Mouse (Mus musculus) 416B (cell line): ENCODE results near the gene Smox.

ENCODE experiments used
- DNase-seq: peaks from one replicate; pipeline ENCODE4 v3.0.0; 2011; ENCODE audit warnings: low read depth

The Smox gene

GRCm38 (mm10) chr2:131485126-131485525 lies 6.2 kb upstream of the Smox start:
- no peak for DNase-seq

- DNase-seq: no peak
Observed at GRCm38 (mm10) chr2:131486046-131486445, 5.2 kb upstream of the Smox start.

GRCm38 (mm10) chr2:131487337-131487736 lies 4.0 kb upstream of the Smox start:
- no peak for DNase-seq

GRCm38 (mm10) chr2:131488261-131488660 lies 3.0 kb upstream of the Smox start:
- no peak for DNase-seq

DNA sequence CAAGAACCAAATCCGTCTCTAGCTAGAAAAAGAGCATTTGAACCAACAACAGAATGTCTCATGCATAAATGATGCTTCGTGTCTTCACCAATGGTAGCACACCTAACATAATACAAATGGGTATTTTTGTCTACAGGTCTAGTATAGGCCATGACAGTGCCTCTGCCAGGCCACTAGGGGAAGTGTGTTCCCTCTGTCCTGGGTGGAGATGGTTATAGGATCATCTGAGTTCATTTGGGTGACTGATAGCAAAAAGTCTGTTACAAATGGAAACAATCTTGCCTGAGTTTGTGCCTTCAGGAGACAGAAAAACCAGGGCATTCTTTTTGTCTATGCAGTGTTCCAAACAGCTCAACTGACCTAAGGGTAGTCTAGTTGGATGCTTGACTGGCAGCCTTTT lies 2.4 kb upstream of the Smox start:
- DNase-seq: peak; percentile 40

DNA sequence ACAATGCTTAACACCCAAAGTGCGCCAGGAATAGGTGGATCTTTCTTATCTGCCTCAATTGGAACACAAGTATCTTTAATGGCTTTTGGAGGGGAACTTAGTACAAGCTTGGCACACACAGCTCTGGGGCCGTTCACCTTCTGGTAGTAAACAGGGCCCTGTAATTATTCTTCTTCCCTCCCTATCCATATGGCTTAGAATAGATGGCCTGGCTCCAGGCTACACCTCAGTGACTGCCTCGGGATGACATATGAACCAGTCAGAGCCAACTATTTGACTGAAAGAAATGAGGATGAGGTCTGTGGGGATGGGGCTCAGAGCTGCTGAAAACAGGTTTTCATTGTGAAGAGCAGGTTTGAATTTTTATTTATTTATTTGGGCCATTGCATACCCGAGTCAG lies 1.7 kb upstream of the Smox start:
- no peak for DNase-seq

GRCm38 (mm10) chr2:131491707-131492595 lies 655 bp downstream of the Smox start:
- peak; percentile 68 for DNase-seq

DNA sequence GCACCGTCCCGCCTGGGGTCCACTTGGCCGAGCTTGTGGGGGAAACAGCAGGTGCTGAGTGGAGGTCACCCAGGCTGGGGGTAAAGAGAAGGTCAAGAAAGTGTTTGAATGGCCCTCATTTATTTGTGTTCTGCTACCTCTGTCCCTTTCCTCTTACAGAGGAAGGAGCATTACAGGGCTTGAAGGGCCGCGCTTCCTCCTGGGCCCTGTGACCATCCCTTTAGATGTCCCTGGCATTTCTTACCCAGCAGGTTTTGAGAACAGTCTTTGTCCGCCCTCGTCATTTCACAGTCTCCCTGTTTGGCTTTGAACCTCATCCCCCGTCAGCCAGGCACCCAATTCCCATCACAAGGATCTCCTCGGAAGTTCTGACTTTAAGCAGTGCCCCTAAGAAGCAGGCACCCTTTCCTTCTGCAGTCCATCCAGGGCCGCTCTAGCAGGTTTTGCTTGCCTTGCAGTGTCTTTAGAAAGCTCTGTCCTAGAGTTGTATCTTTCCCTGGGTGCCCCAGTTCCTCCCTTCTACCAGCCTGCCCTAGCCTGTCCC lies 1.4 kb downstream of the Smox start:
- no peak for DNase-seq

DNA sequence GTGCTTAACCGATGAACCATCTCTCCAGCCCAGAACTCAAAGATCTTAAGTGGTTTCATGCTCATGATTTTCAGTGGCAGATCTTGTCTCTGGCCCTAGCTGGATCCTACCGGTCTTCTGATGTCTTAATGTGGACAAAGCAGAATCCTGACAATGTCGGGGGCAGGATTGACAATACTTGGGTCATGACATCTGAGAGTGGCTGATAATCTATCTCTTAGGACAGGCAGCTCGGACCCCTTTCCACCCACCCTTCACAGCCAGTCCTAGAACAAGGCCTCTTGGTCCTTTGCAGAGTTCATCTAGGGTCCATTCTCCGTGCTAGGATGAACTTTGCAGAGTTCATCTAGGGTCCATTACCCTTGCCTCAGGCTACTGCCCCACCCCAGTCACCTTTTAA lies 2.1 kb downstream of the Smox start:
- DNase-seq: no peak

DNA sequence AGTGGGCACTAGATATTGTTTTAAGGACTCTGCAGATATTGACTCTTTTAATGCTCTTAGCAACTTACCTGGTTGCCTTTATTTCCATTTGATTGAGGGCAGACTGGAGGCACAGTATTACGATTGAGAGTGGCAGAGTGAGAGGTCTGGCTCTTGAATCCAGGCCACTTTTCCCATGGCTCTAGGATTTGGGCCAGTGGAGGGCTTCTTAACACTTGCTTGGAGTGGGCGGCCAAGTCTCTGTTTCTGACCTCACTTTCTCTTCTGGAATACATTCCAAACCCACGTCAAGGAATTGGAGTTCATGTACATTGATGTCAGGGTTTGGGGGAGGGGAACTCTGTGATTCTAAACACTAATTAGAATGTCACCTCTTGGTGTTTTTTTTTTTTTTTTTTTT lies 4.0 kb downstream of the Smox start:
- DNase-seq: no peak

DNA sequence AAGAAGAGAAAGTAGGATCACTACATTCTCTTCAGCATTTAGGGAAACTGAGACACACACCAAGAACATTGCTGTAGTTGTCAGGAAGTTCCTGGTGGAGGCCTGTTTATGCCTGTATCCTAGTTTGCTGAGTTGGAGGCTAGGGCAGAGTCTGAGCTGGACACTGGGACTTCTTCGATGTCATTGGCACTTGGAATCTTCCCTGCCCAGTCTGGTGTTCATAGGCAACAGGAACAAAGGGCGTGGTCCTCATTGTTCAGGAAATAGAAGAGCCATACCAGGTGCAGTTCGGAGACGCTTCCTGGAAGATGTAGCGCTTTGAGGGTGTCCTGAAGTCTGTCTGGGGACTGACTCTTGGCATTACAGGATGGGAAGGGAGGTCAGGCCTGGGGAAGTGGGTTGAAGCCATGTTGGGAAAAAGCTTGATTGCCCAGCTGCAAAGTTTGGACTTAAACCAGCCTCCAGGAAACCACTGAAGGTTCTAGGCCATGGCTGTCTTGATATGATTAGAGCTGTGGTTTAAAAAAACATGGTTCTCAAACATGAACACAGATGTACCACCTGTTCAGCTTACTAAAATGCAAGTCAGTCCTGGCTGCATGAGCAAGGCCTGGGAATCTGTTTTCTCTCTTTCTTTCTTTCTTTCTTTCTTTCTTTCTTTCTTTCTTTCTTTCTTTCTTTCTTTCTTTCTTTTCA lies 5.0 kb downstream of the Smox start:
- peak; percentile 94 for DNase-seq

DNA sequence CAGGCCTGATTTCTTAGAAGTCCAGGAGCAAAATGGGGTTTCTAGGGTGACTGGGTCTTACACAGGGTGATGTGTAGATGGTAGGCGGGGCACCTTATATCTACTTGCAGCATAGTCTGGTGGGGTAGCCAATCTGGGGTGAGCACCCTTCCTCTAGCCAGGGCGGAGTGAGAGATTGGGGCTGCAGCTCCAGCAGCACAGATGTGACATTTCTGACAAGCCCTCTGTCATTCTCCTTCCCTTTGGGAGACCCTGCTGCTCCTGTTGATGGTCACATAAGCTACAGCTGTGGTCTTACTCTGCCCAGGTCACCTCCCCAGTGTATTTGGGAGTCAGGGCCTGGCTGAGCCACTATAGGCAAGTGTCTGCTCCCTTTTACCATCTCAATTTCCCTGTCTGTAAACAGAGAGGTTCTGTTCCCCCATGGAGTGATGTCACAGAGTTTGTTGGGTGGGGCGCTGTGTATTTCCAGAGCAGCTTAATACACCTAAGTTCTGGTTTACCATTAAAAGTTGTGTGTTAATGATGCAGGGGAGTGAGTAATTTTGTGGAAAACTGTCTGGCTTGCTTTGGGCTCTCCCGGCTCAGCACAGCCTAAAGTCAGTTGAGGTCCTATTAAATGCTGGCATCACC lies 6.0 kb downstream of the Smox start:
- DNase-seq: no peak

DNA sequence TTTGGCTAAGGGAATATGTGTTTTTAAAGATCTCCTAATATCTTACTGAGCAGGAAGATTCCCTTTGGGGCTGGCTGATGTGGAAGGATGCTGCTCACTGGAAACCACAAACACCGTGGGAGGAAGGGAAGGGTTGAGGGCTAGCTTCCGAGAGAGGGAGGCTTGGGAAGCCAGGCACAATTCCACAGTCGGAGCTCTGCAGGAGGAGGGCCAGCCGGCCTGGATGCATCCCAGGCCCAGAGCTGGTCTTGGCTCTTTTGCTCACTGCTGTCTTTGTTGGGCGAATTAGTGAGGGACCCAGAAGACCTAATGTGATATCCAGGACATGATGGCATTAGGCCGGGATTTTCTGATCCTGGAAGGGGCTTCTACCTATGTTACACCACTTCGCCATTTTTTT lies 6.9 kb downstream of the Smox start:
- DNase-seq: no peak

GRCm38 (mm10) chr2:131499290-131499845 lies 8.1 kb downstream of the Smox start:
- no peak for DNase-seq

GRCm38 (mm10) chr2:131501886-131502285 lies 10.6 kb downstream of the Smox start:
- DNase-seq: no peak

GRCm38 (mm10) chr2:131502561-131502960 lies 11.3 kb downstream of the Smox start:
- DNase-seq: peak; percentile 43

GRCm38 (mm10) chr2:131505431-131505830 lies 14.1 kb downstream of the Smox start:
- no peak for DNase-seq

DNA sequence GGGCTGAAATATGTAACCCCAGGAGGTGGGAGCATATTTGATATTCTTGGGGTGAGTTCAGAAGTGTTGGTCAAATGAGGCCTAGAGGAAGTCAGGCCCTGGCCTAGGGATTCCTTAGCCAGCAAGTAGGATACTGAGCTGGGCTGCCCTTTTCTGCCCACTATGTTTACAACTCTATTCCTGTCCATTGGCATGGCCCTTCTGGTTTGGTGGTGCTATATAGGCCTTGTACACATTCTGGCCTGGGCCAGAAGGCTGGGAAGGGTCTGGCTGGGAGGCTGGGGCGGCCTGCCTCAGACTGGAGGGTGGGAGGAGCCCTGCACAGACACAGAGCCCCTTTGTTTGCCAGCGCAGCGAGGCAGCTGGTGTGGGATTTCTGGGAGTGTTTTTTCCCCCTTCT lies 15.1 kb downstream of the Smox start:
- DNase-seq: no peak

DNA sequence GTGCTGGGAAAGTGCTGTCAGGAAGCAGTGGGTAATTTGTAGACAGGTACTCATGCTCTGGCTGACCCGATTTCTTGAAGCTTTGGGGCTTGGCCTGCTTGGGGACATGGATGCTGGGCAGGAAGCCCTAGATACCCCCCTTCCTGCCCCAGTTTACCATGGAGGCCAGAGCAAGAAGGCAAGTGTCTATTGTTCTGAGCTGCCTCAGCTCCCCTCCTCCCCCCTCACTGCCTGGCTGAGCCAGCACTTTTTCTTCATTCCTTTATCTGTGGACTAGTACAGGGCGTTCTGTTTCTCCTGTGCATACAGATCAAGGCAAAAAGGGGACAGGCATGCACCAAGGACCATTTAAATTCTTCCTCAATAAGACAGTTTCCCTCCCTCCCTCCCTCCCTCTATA lies 17.2 kb downstream of the Smox start:
- DNase-seq: no peak

DNA sequence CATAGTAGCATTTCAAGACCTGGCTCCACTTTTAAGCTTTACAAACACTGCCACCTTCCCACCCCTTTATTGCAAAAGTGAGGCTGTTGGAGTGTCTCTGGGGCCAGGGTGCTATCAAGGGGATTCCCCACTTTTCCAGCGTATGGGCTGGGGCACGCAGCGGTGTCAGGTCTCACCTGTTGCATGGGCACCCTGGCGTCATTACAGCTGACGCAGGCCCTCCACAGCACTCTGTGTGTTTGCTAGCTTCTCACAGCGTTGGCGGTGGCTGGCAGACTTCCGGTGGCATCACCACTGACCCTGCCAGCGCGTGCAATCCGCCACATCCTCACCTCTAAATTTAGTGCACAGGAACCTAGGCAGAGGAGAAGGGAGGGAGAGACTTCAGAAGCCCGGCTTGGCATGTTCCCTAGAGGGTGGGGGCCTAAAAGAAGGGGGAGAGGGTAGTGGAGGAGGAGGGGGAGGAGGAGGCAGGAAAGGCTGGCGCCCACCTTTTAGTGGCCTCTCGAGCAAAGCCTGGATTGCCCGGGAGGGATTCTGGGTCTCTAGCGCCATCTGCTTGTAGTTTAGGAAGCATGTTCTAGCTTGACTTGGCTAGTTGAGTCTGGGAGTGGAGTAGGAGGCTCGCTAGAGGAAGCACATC lies 18.5 kb downstream of the Smox start:
- DNase-seq: peak; percentile 92

- DNase-seq: no peak
Observed at GRCm38 (mm10) chr2:131510531-131510930, 19.2 kb downstream of the Smox start.

- DNase-seq: no peak
Observed at GRCm38 (mm10) chr2:131513477-131513876, 22.2 kb downstream of the Smox start.
